Mouse (Mus musculus): ENCODE data around the gene Gba2. TPM values are rescaled to one million over a fixed set of nuclear protein-coding genes. Genes with fewer than 3 reads are reported as not detected.

The Gba2 gene
- polyA plus RNA-seq, 1 experiment, result 2.3 TPM

Other genes starting within 250 kb of the Gba2 start
- gene Rusc2, start 196.9 kb downstream of the Gba2 start, polyA plus RNA-seq (2012; ENCODE audit: insufficient read depth, insufficient read length, missing spikeins), result 13.0 and 14.6 TPM in 2 replicates
- gene Fam166b, start 149.7 kb downstream of the Gba2 start, polyA plus RNA-seq (2012; ENCODE audit: insufficient read depth, insufficient read length, missing spikeins), result not detected in 2 replicates
- 33.8 and 37.9 TPM in 2 replicates for gene Tesk1, start 136.9 kb downstream of the Gba2 start, polyA plus RNA-seq (2012; ENCODE audit: insufficient read depth, insufficient read length, missing spikeins)
- gene Cd72, start 124.2 kb downstream of the Gba2 start, polyA plus RNA-seq (2012; ENCODE audit: insufficient read depth, insufficient read length, missing spikeins), result 1.5 and 1.9 TPM in 2 replicates
- gene Sit1, start 95.1 kb downstream of the Gba2 start, polyA plus RNA-seq (2012; ENCODE audit: insufficient read depth, insufficient read length, missing spikeins), result not detected in 2 replicates
- gene Ccdc107, start 86.0 kb downstream of the Gba2 start, polyA plus RNA-seq (2012; ENCODE audit: insufficient read depth, insufficient read length, missing spikeins), result 31.3 and 34.0 TPM in 2 replicates
- not detected in 2 replicates for gene Arhgef39, start 79.2 kb downstream of the Gba2 start, polyA plus RNA-seq (2012; ENCODE audit: insufficient read depth, insufficient read length, missing spikeins)
- not detected in 2 replicates for gene Car9, start 71.9 kb downstream of the Gba2 start, polyA plus RNA-seq (2012; ENCODE audit: insufficient read depth, insufficient read length, missing spikeins)
- 148 and 245 TPM in 2 replicates for gene Tpm2, start 55.1 kb downstream of the Gba2 start, polyA plus RNA-seq (2012; ENCODE audit: insufficient read depth, insufficient read length, missing spikeins)
- 18.1 TPM in 2 replicates for gene Creb3, start 16.5 kb downstream of the Gba2 start, polyA plus RNA-seq (2012; ENCODE audit: insufficient read depth, insufficient read length, missing spikeins)
- 55.6 and 61.1 TPM in 2 replicates for gene Tln1, start 16.2 kb downstream of the Gba2 start, polyA plus RNA-seq (2012; ENCODE audit: insufficient read depth, insufficient read length, missing spikeins)
- 14.6 and 17.2 TPM in 2 replicates for gene Rgp1, start 158 bp downstream of the Gba2 start, polyA plus RNA-seq (2012; ENCODE audit: insufficient read depth, insufficient read length, missing spikeins)
- gene Msmp, start 5.6 kb upstream of the Gba2 start, polyA plus RNA-seq (2012; ENCODE audit: insufficient read depth, insufficient read length, missing spikeins), result 1.5 TPM in 1 of 2 replicates, not detected in the other
- 10.8 and 16.4 TPM in 2 replicates for gene Npr2, start 53.1 kb upstream of the Gba2 start, polyA plus RNA-seq (2012; ENCODE audit: insufficient read depth, insufficient read length, missing spikeins)
- not detected in 2 replicates for gene Spag8, start 74.7 kb upstream of the Gba2 start, polyA plus RNA-seq (2012; ENCODE audit: insufficient read depth, insufficient read length, missing spikeins)
- gene Hint2, start 77.6 kb upstream of the Gba2 start, polyA plus RNA-seq (2012; ENCODE audit: insufficient read depth, insufficient read length, missing spikeins), result 269 and 348 TPM in 2 replicates
- 4.2 and 9.1 TPM in 2 replicates for gene Tmem8b, start 90.1 kb upstream of the Gba2 start, polyA plus RNA-seq (2012; ENCODE audit: insufficient read depth, insufficient read length, missing spikeins)
- gene Fam221b, start 90.3 kb upstream of the Gba2 start, polyA plus RNA-seq (2012; ENCODE audit: insufficient read depth, insufficient read length, missing spikeins), result 0.36 TPM in 1 of 2 replicates, not detected in the other
- not detected in 2 replicates for gene Olfr70, start 121.9 kb upstream of the Gba2 start, polyA plus RNA-seq (2012; ENCODE audit: insufficient read depth, insufficient read length, missing spikeins)
- not detected in 2 replicates for gene Olfr71, start 131.4 kb upstream of the Gba2 start, polyA plus RNA-seq (2012; ENCODE audit: insufficient read depth, insufficient read length, missing spikeins)
- 4.7 and 5.0 TPM in 2 replicates for gene Hrct1, start 148.3 kb upstream of the Gba2 start, polyA plus RNA-seq (2012; ENCODE audit: insufficient read depth, insufficient read length, missing spikeins)
- gene Spaar, start 151.2 kb upstream of the Gba2 start, polyA plus RNA-seq (2012; ENCODE audit: insufficient read depth, insufficient read length, missing spikeins), result 1.9 and 2.8 TPM in 2 replicates
- not detected in 2 replicates for gene Olfr159, start 192.1 kb upstream of the Gba2 start, polyA plus RNA-seq (2012; ENCODE audit: insufficient read depth, insufficient read length, missing spikeins)
- gene Olfr156, start 245.0 kb upstream of the Gba2 start, polyA plus RNA-seq (2012; ENCODE audit: insufficient read depth, insufficient read length, missing spikeins), result not detected in 2 replicates

All from brown adipose tissue, adult 24 weeks (tissue).